In the genomic region with DNA sequence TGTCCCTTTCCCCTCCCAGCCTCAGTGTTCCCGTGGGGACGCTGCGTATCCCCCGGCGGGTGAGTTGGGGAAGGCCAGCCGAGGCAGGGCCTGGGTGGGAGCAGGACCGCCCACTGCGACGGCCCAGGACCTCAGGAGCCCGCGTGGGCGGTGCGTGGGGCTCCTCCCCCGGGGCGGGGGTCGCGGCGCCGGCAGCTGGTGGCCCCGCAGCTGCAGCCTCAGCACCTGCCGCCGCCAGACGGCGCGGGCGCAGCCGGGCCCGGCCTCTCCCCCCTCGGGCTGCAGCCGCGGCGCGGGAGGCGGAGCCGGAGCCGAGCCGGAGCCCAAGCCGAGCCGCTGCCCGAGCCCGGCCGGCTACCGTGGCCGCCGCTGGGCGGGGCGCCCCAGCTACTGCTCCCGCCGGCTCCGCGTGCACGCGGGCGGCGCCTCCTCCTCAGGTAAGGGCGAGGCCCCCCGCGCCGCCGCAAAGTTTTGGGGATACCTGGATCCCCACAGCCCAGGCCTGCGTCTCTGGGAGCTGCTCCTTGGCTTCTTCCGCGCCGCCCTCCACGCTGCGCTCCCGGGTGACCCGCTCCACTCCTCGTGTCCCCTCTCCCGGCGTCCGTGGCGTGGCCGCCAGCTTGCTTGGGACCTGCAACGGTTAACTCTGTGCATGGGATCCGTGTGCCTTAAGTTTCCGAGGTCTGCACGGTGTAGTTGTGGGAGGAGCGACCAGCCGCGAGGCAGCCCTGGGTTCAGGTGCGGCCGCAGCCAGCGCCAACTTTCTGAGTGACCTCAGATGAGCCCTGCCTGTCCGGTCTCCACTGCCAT, we compare ENCODE assay signal across 8 mouse cellular contexts. TPM values are rescaled to one million over a fixed set of nuclear protein-coding genes. Genes with fewer than 3 reads are reported as not detected.
A peak's percentile ranks its signal among the peaks of the same experiment; 100 is the strongest.
DNase-seq lines count a peak whose midpoint lies in the region; ATAC-seq and TF ChIP-seq lines count a peak whose summit lies in the region.

A gene (plus strand): TSS at position 355 of the 810 bp plus-strand sequence.

- peak within 1 kb of the TSS; percentile 77 to 83 for H3K4me3 ChIP-seq in ES-E14 (ENCODE audit: insufficient read depth in 1 of 2, low read depth in 1 of 2, low read length in 2 of 2, poor library complexity in 1 of 2, severe bottlenecking in 1 of 2)
- peak within 1 kb of the TSS; percentile 62 for H3K4me3 ChIP-seq in forebrain, embryonic 16.5 days (replicated peaks; ENCODE audit: low read length)
- peak within 1 kb of the TSS; percentile 52 for H3K4me3 ChIP-seq in liver, postnatal 0 days (ENCODE audit: low read depth, low read length)
- peak within 1 kb of the TSS; percentile 73 for H3K4me3 ChIP-seq in neural tube, embryonic 15.5 days (replicated peaks)

- peak within 1 kb of the TSS; percentile 96 for H3K4me2 ChIP-seq in forebrain, embryonic 16.5 days (ENCODE audit: low read length)
- H3K4me2 ChIP-seq in liver, postnatal 0 days (ENCODE audit: low read depth, low read length) = peak within 1 kb of the TSS; percentile 94
- peak within 1 kb of the TSS; percentile 99 for H3K4me2 ChIP-seq in neural tube, embryonic 15.5 days

- no peak for TF ChIP-seq CTCF in liver, postnatal 0 days (IDR thresholded peaks at IDR 0.05; ENCODE audit: low read depth)

- DNase-seq in ES-E14 (ENCODE audit: low read depth, low spot score) = no peak
- peak; percentile 26 for DNase-seq in cerebellum, adult 11-12 months
- peak; percentile 70 to 73 for DNase-seq in heart, postnatal 14 days
- DNase-seq in large intestine, adult 2 months (ENCODE audit: low read depth, low spot score) = peak; percentile 6
- peak; percentile 55 for DNase-seq in liver, postnatal 0 days
- DNase-seq in thymus, postnatal 14 days = peak; percentile 55

- H3K9ac ChIP-seq in ES-E14 (ENCODE audit: insufficient read depth, low read depth, low read length, poor library complexity, severe bottlenecking) = peak within 1 kb of the TSS; percentile 59
- H3K9ac ChIP-seq in forebrain, embryonic 16.5 days (replicated peaks; ENCODE audit: low read depth, low read length) = peak within 1 kb of the TSS; percentile 56
- H3K9ac ChIP-seq in liver, postnatal 0 days (replicated peaks) = peak within 1 kb of the TSS; percentile 37; the same call in 1 of the 2 replicates
- peak within 1 kb of the TSS; percentile 61 for H3K9ac ChIP-seq in neural tube, embryonic 15.5 days (replicated peaks)

- no peaks in the 10 kb centered on the region for H3K36me3 ChIP-seq in ES-E14 (ENCODE audit: control insufficient read depth, insufficient read depth, low read length, poor library complexity, severe bottlenecking)
- no peaks in the 10 kb centered on the region for H3K36me3 ChIP-seq in forebrain, embryonic 16.5 days (ENCODE audit: control insufficient read depth, insufficient read depth)
- no peaks in the 10 kb centered on the region for H3K36me3 ChIP-seq in liver, postnatal 0 days (replicated peaks; ENCODE audit: insufficient read depth, low read length)
- no peaks in the 10 kb centered on the region for H3K36me3 ChIP-seq in neural tube, embryonic 15.5 days

- peak; percentile 92 for ATAC-seq in forebrain, embryonic 16.5 days
- peak; percentile 64; the same call in 1 of the 2 replicates for ATAC-seq in liver, postnatal 0 days
- peak; percentile 84 for ATAC-seq in neural tube, embryonic 15.5 days (ENCODE audit: low FRiP score)

- intact Hi-C loops in heart, postnatal 14 days (cut with DNase I) = no loop called here

- under 1% methylated on average over 47 of the region's 85 CpGs for WGBS in forebrain, embryonic 16.5 days
- WGBS in large intestine, adult 2 months = under 1% methylated on average over 83 of the region's 85 CpGs
- 2% methylated on average over 57 of the region's 85 CpGs for WGBS in liver, postnatal 0 days (ENCODE audit: insufficient replicate concordance)
- WGBS in neural tube, embryonic 15.5 days = under 1% methylated on average over 57 of the region's 85 CpGs

- in situ Hi-C loops in ES-E14 (cut with MboI; ENCODE audit: low sequenced_read_pairs in 2 of 2, unreplicated experiment in 2 of 2) = no loop called here

- peaks cover 0 to 2% of the 10 kb centered on the region in 2 experiments; a peak in 1 of 4 replicates for H3K4me1 ChIP-seq in ES-E14 (ENCODE audit: control insufficient read depth in 2 of 2, insufficient read depth in 2 of 2, low read length in 2 of 2, poor library complexity in 1 of 2)
- peaks cover 5% of the 10 kb centered on the region for H3K4me1 ChIP-seq in forebrain, embryonic 16.5 days (replicated peaks; ENCODE audit: control insufficient read depth, insufficient read depth, low read length)
- H3K4me1 ChIP-seq in liver, postnatal 0 days (ENCODE audit: insufficient read depth) = peaks cover 11% of the 10 kb centered on the region
- H3K4me1 ChIP-seq in neural tube, embryonic 15.5 days = peaks cover 17% of the 10 kb centered on the region

- peaks cover 9% of the 10 kb centered on the region; the same call in 1 of the 2 replicates for H3K27me3 ChIP-seq in forebrain, embryonic 16.5 days (replicated peaks; ENCODE audit: control insufficient read depth, insufficient read depth, low read length)
- peaks cover 41% of the 10 kb centered on the region for H3K27me3 ChIP-seq in liver, postnatal 0 days (ENCODE audit: insufficient read depth, low read length)
- H3K27me3 ChIP-seq in neural tube, embryonic 15.5 days (replicated peaks) = peaks cover 34% of the 10 kb centered on the region

- TF ChIP-seq EP300 in liver, postnatal 0 days (IDR thresholded peaks at IDR 0.05; ENCODE audit: low read depth) = no peak

- H3K27ac ChIP-seq in ES-E14 (ENCODE audit: insufficient read depth, low read depth, low read length, poor library complexity, severe bottlenecking) = no peak within 1 kb of the TSS
- H3K27ac ChIP-seq in forebrain, embryonic 16.5 days (ENCODE audit: low read length) = no peak within 1 kb of the TSS
- no peak within 1 kb of the TSS for H3K27ac ChIP-seq in liver, postnatal 0 days (ENCODE audit: low read depth)
- H3K27ac ChIP-seq in neural tube, embryonic 15.5 days (replicated peaks) = peak within 1 kb of the TSS; percentile 41; the same call in 1 of the 2 replicates

- H3K9me3 ChIP-seq in ES-E14 (ENCODE audit: control insufficient read depth, insufficient read depth, low read depth, low read length) = no peaks in the 10 kb centered on the region
- H3K9me3 ChIP-seq in forebrain, embryonic 16.5 days (ENCODE audit: control insufficient read depth, low read length) = no peaks in the 10 kb centered on the region
- no peaks in the 10 kb centered on the region for H3K9me3 ChIP-seq in liver, postnatal 0 days (ENCODE audit: low read length)
- H3K9me3 ChIP-seq in neural tube, embryonic 15.5 days (replicated peaks) = no peaks in the 10 kb centered on the region

TF ChIP-seq in ES-E14, 5 proteins besides CTCF, POLR2A, EP300 and RAD21:
- no peak for TF ChIP-seq ZC3H11A (IDR thresholded peaks at IDR 0.05; ENCODE audit: borderline replicate concordance, low read depth, low read length)
- TF ChIP-seq ZNF384 (IDR thresholded peaks at IDR 0.05; ENCODE audit: low read depth, low read length) = no peak
- TF ChIP-seq CHD2 (IDR thresholded peaks at IDR 0.05; ENCODE audit: low read depth, low read length) = no peak
- TF ChIP-seq MAFK (IDR thresholded peaks at IDR 0.05; ENCODE audit: insufficient read depth, low read depth, low read length) = no peak
- TF ChIP-seq HCFC1 (IDR thresholded peaks at IDR 0.05; ENCODE audit: borderline replicate concordance, insufficient read depth, low read length) = no peak

RNA-seq across cellular contexts. Expression of the gene that starts here (rescaled TPM):
- total RNA-seq in ES-E14 (2012; rRNA removed) = 0.74 and 1.3 TPM in 2 replicates
- 0.42 and 0.62 TPM in 2 replicates for polyA plus RNA-seq in forebrain, embryonic 16.5 days (2015; fragmentation: Nextera tagmentation; extraction: Ambion mirVana)
- total RNA-seq in heart, postnatal 14 days (2021) = 1 to 10 TPM in 1 of 2 experiments, under 1 TPM in 1; 0.24 to 1.2 TPM
- polyA plus RNA-seq in large intestine, adult 2 months (2012; rRNA removed) = 0.38 and 0.41 TPM in 2 replicates
- 0.02 and 0.04 TPM in 2 replicates for polyA plus RNA-seq in liver, postnatal 0 days (2015; fragmentation: Nextera tagmentation; extraction: Ambion mirVana)
- 2.9 and 3.1 TPM in 2 replicates for polyA plus RNA-seq in neural tube, embryonic 15.5 days (2015; fragmentation: Nextera tagmentation; extraction: Ambion mirVana)

Comparison
In these comparisons a context has a peak if more than half of its experiments do, and no peak if none do; other contexts are left out.
1. Peak in ATAC-seq, H3K4me3 ChIP-seq, H3K9ac ChIP-seq and H3K4me2 ChIP-seq in forebrain, embryonic 16.5 days; RNA of the gene not detected or under 1 TPM.
2. Peak in DNase-seq in large intestine, adult 2 months; RNA of the gene not detected or under 1 TPM.
3. Peak in DNase-seq, ATAC-seq, H3K4me3 ChIP-seq, H3K9ac ChIP-seq and H3K4me2 ChIP-seq in liver, postnatal 0 days; RNA of the gene not detected or under 1 TPM.